Mouse (Mus musculus) G1E (cell line): ENCODE data around the gene Afm.

ENCODE experiments used
- CTCF ChIP-seq: IDR thresholded peaks from 2 replicates; pipeline ENCODE4 v1.5.1; 2012; ENCODE audit warnings: low read depth, low read length, inconsistent platforms, mixed read lengths
- GATA1 ChIP-seq: IDR thresholded peaks from 2 replicates; pipeline ENCODE4 v1.6.1; 2012; ENCODE audit warnings: borderline replicate concordance, low read length, inconsistent platforms, mixed read lengths
- GATA2 ChIP-seq: IDR thresholded peaks from 2 replicates; pipeline ENCODE4 v1.6.1; 2012; ENCODE audit warnings: low read depth, low read length, inconsistent platforms, borderline replicate concordance
- POLR2AphosphoS5 ChIP-seq: IDR thresholded peaks from 2 replicates; pipeline ENCODE4 v1.6.1; 2012; ENCODE audit warnings: low read depth, low read length, inconsistent platforms; ENCODE audit not compliant: insufficient replicate concordance

GRCm38 (mm10) chr5:90501752-90502151 lies 17.0 kb upstream of the Afm start:
- TF ChIP-seq POLR2AphosphoS5, result no peak
- TF ChIP-seq GATA2, result no peak
- TF ChIP-seq CTCF, result no peak
- TF ChIP-seq GATA1, result no peak
